Mouse (Mus musculus) brain, embryonic 14.5 days (tissue): ENCODE measurements around the gene Cacng2.

Experiments
- CTCF ChIP-seq: fragments of 200-500 bp; IDR thresholded peaks from 2 replicates; pipeline ENCODE4 v1.5.1; 2012; ENCODE audit warnings: inconsistent platforms, mild to moderate bottlenecking, moderate library complexity, borderline replicate concordance; ENCODE audit not compliant: insufficient read depth, insufficient read length; ENCODE audit errors: extremely low read depth
- POLR2A ChIP-seq: fragments of 200-500 bp; IDR thresholded peaks from 2 replicates; pipeline ENCODE4 v1.6.1; 2012; ENCODE audit warnings: mild to moderate bottlenecking, inconsistent platforms, borderline replicate concordance; ENCODE audit not compliant: poor library complexity, insufficient read depth, insufficient read length, severe bottlenecking; ENCODE audit errors: extremely low read depth

DNA sequence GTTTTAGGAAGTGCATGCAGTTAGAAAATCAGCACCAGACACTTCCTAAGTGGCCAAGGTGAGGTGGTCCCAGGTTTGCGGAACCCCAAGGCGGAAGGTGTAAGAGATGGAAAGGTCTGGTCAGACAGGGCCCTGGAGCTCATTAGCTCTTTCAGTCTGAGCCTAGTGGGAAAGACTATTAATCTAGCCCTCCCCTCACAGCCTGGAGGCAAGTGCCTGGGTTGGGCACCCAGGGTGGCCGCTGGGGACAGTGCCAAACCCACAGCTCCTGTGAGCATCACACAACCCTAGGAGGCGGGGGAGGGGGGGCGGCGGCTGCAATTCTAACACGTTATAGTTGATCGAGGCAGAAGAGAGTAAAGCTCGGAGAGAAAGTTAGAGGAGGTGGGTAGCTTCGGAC is 3.6 kb downstream of the Cacng2 start:
- no peak for TF ChIP-seq CTCF
- no peak for TF ChIP-seq POLR2A
